Comparison of ENCODE assay signal across 8 mouse cellular contexts in the genomic region with DNA sequence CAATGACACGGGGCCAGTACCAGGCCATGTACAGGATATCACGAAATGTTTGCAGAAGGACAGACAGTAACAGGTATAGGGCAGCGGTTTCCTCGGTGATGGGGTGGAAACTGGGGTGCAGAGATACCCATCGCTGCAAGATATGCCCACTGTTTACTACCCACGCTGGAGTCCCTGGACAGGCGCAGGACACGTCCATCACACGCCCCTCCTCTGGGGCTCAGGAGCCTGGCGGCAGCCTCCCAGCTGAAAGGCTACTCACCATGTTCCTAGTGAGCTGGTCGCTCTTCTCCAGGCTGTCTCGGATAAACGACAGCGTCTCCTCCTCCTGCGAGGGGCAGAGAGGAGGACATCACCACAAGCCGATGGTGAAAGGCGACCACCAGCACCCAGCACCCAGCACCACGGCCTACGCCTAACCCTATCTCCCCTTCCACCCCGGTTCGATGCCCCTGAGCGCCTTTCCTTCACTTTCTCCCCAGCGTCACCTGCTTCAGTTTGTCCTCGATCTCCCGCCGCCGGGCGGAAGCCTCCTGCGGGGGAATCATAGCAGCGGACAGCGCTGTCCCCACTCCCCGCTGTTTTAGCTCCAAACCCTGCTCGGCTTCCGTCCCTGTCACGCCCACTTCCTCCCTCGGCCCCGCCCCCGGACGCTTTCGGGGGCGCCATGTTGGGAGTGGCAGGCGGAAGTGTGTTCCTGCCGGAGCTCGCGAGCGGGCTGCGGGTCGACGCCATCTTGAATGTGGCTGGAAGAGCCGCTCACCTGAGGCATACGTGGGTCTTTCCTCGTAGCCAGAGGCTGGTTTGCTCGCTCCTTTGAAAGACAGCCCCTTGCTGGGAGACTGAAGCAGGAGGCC. TPM values are rescaled to one million over a fixed set of nuclear protein-coding genes. Genes with fewer than 3 reads are reported as not detected.
DNase-seq lines count a peak whose midpoint lies in the region; ATAC-seq lines count a peak whose summit lies in the region.

No protein-coding gene starts in this region.

- H3K9me3 ChIP-seq in forebrain, embryonic 14.5 days (replicated peaks; ENCODE audit: control insufficient read depth, low read length), result no peaks in the 10 kb centered on the region
- H3K9me3 ChIP-seq in neural tube, embryonic 15.5 days (replicated peaks), result no peaks in the 10 kb centered on the region

- H3K9ac ChIP-seq in forebrain, embryonic 14.5 days (ENCODE audit: low read length), result peak overlapping the region; percentile 85
- peak overlapping the region; percentile 79 for H3K9ac ChIP-seq in neural tube, embryonic 15.5 days (replicated peaks)

- peaks cover 38% of the 10 kb centered on the region for H3K36me3 ChIP-seq in forebrain, embryonic 14.5 days (ENCODE audit: control insufficient read depth, insufficient read depth, low read length)
- H3K36me3 ChIP-seq in neural tube, embryonic 15.5 days, result peaks cover 39% of the 10 kb centered on the region

- ATAC-seq in forebrain, embryonic 14.5 days, result peak; percentile 96
- peak; percentile 94 for ATAC-seq in neural tube, embryonic 15.5 days (ENCODE audit: low FRiP score)

- intact Hi-C loops in heart, postnatal 14 days (cut with DNase I), result no loop called here

- no peaks in the 10 kb centered on the region for H3K27me3 ChIP-seq in forebrain, embryonic 14.5 days (replicated peaks; ENCODE audit: control insufficient read depth, insufficient read depth, low read length)
- H3K27me3 ChIP-seq in neural tube, embryonic 15.5 days (replicated peaks), result no peaks in the 10 kb centered on the region

- DNase-seq in ES-CJ7 (ENCODE audit: low read depth, low spot score), result peak; percentile 90
- peak; percentile 91 for DNase-seq in cerebellum, adult 11 months
- peak; percentile 96 for DNase-seq in forebrain, embryonic 14.5 days (ENCODE audit: low spot score)
- DNase-seq in heart, postnatal 14 days, result peak; percentile 93 to 97
- DNase-seq in layer of hippocampus, adult 11-12 months (ENCODE audit: low spot score), result peak; percentile 91
- peak; percentile 90 to 96 for DNase-seq in lung, adult 18-20 months
- DNase-seq in testis, postnatal 14 days (ENCODE audit: low spot score), result peak; percentile 93

- peak overlapping the region; percentile 74 for H3K4me3 ChIP-seq in forebrain, embryonic 14.5 days (ENCODE audit: low read depth, low read length)
- peak overlapping the region; percentile 73 for H3K4me3 ChIP-seq in neural tube, embryonic 15.5 days (replicated peaks)

- peak overlapping the region; percentile 90 for H3K4me2 ChIP-seq in forebrain, embryonic 14.5 days (ENCODE audit: low read length)
- H3K4me2 ChIP-seq in neural tube, embryonic 15.5 days, result peak overlapping the region; percentile 71

- WGBS in forebrain, embryonic 14.5 days, result 2% methylated on average over 50 of the region's 53 CpGs
- 2% methylated on average over 53 of the region's 53 CpGs for WGBS in neural tube, embryonic 15.5 days

- H3K27ac ChIP-seq in forebrain, embryonic 14.5 days (ENCODE audit: low read depth, low read length), result peak overlapping the region; percentile 14; the same call in 1 of the 2 replicates
- peak overlapping the region; percentile 70 for H3K27ac ChIP-seq in neural tube, embryonic 15.5 days (replicated peaks)

- H3K4me1 ChIP-seq in forebrain, embryonic 14.5 days (ENCODE audit: control insufficient read depth, insufficient read depth, low read length), result peaks cover 9% of the 10 kb centered on the region; the same call in 1 of the 2 replicates
- peaks cover 21% of the 10 kb centered on the region for H3K4me1 ChIP-seq in neural tube, embryonic 15.5 days

RNA-seq across cellular contexts. Expression of gene Exoc7, which starts 0.7 kb away (rescaled TPM):
- polyA plus RNA-seq in forebrain, embryonic 14.5 days (2014; fragmentation: Nextera tagmentation; extraction: Ambion mirVana), result 107 and 114 TPM in 2 replicates
- 10 to 100 TPM; 44.3 to 52.3 TPM for total RNA-seq in heart, postnatal 14 days (2021)
- polyA plus RNA-seq in neural tube, embryonic 15.5 days (2015; fragmentation: Nextera tagmentation; extraction: Ambion mirVana), result 113 and 114 TPM in 2 replicates

RNA-seq across cellular contexts. Expression of gene Galr2, which starts 25.6 kb away (rescaled TPM):
- polyA plus RNA-seq in forebrain, embryonic 14.5 days (2014; fragmentation: Nextera tagmentation; extraction: Ambion mirVana), result 0.09 and 0.11 TPM in 2 replicates
- not detected for total RNA-seq in heart, postnatal 14 days (2021)
- 0.47 and 0.52 TPM in 2 replicates for polyA plus RNA-seq in neural tube, embryonic 15.5 days (2015; fragmentation: Nextera tagmentation; extraction: Ambion mirVana)

RNA-seq across cellular contexts. Expression of gene Foxj1, which starts 28.8 kb away (rescaled TPM):
- polyA plus RNA-seq in forebrain, embryonic 14.5 days (2014; fragmentation: Nextera tagmentation; extraction: Ambion mirVana), result 7.3 and 8.7 TPM in 2 replicates
- total RNA-seq in heart, postnatal 14 days (2021), result 1 to 10 TPM in 1 of 2 experiments, under 1 TPM in 1; 0.07 to 1.5 TPM
- 11.3 and 12.1 TPM in 2 replicates for polyA plus RNA-seq in neural tube, embryonic 15.5 days (2015; fragmentation: Nextera tagmentation; extraction: Ambion mirVana)

RNA-seq across cellular contexts. Expression of gene Srp68, which starts 32.3 kb away (rescaled TPM):
- 53.2 and 60.4 TPM in 2 replicates for polyA plus RNA-seq in forebrain, embryonic 14.5 days (2014; fragmentation: Nextera tagmentation; extraction: Ambion mirVana)
- total RNA-seq in heart, postnatal 14 days (2021), result 10 to 100 TPM; 54.4 to 55.6 TPM
- 64.2 and 77.9 TPM in 2 replicates for polyA plus RNA-seq in neural tube, embryonic 15.5 days (2015; fragmentation: Nextera tagmentation; extraction: Ambion mirVana)

Comparison
In these comparisons a context has a peak if more than half of its experiments do, and no peak if none do; other contexts are left out.
1. Peak in every context shown above with its lines: DNase-seq, ATAC-seq, H3K4me3 ChIP-seq and H3K27ac ChIP-seq.